Mouse (Mus musculus): ENCODE data around the gene Washc3.

GRCm38 (mm10) chr10:88295091-88295490, 94.2 kb downstream of the Washc3 start:
- TF ChIP-seq CTCF (IDR thresholded peaks at IDR 0.05; ENCODE audit: control insufficient read depth, insufficient read depth, low read length) (no peak), POLR2A (IDR thresholded peaks at IDR 0.05; ENCODE audit: borderline replicate concordance, control insufficient read depth, low read depth, low read length) (no peak)

Data from bone marrow, adult 2 months (tissue).